Mouse (Mus musculus) bone marrow, adult 2 months (tissue): ENCODE data around the gene Gm17545.

ENCODE experiments used
- CTCF ChIP-seq: fragments of 200-500 bp; IDR thresholded peaks from 2 replicates; pipeline ENCODE4 v1.5.1; 2011; ENCODE audit warnings: low read length, control low read depth; ENCODE audit not compliant: control insufficient read depth, insufficient read depth
- POLR2A ChIP-seq: fragments of 200-500 bp; IDR thresholded peaks from 2 replicates; pipeline ENCODE4 v1.6.1; 2011; ENCODE audit warnings: low read depth, mild to moderate bottlenecking, control low read depth, low read length, borderline replicate concordance; ENCODE audit not compliant: control insufficient read depth

GRCm38 (mm10) chr9:22428666-22429410 lies 25.3 kb upstream of the Gm17545 start:
- TF ChIP-seq CTCF (no peak), POLR2A (no peak)
